Mouse (Mus musculus): ENCODE measurements around the gene Gm17655.

DNA sequence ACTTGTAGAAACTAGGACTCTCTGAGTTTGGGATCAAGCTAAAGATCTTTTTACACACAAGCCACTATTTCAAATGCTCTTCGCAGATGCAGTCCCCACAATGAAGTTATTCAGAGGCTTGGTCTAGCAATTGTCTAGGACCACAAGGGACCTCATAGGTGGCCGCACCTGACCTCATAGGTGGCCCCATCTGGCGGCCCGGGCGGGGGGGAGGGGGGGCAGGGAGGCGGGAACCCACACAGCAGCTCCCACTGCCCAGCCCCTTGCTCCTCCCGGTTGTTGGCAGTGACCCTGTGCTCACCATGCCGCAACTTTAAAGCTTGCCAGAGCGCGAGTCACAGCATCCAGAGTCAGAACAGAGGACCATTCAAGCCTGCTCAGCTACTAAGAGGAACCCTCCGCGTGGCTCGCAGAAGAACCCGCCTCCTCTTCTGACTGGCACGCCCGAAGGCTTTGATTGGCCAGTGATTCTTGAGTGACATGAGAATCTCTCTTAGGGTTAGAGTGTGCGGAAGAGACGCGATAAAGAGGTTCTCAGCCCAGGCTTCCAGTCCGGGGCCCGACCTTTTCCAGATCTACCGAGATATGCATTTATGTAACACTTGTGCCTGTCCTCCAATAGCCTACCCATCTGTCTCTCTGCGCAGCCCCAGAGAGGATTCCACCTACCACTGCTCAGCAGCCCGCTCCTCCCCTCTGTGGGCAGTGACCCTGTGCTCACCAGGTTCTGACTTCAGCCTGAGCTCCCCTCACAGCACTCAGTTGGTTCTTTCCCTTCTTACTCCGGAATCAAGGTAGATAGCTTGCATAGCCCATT, 21.9 kb upstream of the Gm17655 start, which contains the start of gene Gm35315:
- TF ChIP-seq CTCF (conservative IDR thresholded peaks at IDR 0.05; ENCODE audit: low read length) (no peak), POU5F1 (IDR thresholded peaks at IDR 0.05; ENCODE audit: borderline replicate concordance, low read length) (no peak)
